Mouse (Mus musculus): ENCODE measurements at regions not wholly inside any gene's neighbourhood (a gene's known extent, or its start where the extent isn't known, plus 50 kb on each side); places are given as distances from the start of the nearest gene placed in this dataset.

DNA sequence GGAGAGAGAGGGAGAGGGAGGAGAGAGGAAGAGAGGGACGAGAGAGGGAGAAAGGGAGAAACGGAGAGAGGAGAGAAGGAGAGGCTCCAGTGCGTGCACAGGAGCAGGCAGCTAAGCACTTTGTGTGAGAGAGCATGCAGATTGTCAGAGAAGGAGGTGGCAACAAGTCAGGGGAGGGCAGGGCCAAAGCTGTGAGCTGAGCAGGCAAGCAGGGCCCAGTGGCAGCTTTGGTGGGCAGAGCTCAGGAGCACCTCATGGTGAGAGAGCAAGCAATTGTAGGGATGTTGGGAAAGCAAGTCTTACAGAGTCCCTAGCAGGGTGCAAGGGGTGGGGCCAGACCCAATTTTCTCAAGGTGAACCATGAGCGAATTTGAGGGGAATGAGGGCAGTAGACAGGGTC lies 234.3 kb upstream of the Hey2 start:
- in situ Hi-C loops (cut with MboI, MseI): no loop called here

DNA sequence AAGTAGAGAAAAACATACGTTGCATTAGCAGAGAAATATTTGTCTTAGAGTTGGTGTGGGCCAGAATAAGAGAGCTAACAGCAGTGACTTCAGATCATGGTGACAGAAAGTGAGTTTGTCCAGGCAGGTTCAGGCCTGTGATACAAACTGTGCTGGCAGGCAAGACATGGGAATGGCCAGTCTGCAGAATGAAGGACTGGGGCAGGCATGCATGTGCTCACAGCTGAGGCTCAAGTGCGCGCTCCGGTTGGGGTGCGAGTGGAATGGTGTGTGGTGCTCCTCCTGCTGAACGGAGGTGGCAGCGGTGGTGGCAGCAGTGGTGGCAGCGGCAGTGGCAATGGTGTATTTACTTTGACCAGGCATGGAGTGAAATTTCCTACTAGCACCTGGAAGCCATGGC lies 233.8 kb upstream of the Hey2 start:
- in situ Hi-C loops (cut with MboI, MseI): no loop called here

DNA sequence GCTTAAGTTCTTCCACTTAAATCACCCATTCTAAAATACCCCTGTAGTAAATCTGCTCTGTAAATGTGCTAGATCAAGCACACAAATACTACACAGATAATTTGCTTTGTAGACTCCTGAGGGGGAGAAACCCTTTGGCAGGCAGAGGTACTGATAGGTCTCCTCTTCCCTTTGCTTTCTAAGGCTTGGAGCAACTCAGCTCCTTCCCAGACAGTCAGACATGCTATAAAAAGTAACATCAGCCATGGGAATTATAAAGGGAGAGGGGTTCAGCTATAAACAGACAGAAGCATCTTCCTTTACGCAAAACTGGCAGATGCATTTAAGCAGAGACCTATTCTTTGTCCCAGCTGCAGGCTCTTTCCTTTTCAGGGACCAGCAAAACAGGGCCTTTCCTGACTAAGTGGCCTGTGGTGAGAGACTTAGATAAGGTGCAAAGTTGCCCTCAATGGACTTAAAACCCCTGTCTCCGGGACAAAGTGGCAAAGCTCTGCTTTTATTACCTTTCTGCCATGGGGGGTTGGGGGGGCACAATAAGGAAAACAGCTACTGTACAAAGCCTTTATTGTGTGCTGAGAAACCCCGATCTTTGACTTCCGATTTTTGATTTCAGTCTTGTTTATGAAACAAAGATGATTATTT lies 231.5 kb upstream of the Hey2 start:
- in situ Hi-C loops (cut with MboI, MseI): no loop called here

DNA sequence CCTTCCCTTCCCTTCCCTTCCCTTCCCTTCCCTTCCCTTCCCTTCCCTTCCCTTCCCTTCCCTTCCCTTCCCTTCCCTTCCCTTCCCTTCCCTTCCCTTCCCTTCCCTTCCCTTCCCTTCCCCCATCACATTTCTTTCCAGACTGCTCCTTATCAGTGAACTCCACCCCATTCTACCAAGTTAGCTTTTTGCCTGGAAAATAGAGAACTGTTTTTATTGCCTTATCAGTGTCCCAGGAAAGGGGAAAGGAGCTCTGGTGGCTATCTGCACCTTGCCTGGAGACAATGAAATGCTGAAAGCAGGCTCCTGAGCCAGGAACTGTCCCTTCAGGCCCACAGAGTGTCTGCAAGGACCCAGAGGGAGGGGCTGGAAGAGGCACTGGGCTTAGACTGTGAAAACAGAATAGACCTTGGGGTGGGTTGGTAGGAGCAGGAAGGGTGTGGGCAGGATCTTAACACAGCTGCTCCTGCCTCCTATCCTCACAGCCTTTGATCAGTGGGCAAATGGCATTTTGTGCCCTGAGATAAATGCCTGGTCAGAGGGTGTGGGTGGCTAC lies 226.1 kb upstream of the Hey2 start:
- in situ Hi-C loops (cut with MboI, MseI): no loop called here

DNA sequence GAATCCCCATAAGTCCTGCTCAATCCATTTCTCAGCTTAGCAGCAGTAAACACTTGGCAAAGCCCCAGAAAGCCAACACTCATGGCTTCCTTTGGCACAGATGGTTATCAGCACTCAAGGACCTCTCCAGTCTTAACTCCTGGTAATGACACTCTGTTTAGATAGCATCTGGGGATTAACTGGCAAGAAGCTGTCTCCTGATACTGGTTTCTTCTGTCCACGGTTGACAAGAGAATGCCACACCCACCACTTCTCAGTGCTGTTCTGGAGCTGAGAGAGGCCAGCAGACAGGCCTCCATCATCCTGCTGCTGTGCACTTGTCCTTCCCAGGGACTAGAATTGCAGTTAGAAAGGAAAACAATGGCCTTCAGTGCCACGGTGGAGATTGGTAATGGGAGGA lies 220.1 kb upstream of the Hey2 start:
- in situ Hi-C loops (cut with MboI, MseI): no loop called here

DNA sequence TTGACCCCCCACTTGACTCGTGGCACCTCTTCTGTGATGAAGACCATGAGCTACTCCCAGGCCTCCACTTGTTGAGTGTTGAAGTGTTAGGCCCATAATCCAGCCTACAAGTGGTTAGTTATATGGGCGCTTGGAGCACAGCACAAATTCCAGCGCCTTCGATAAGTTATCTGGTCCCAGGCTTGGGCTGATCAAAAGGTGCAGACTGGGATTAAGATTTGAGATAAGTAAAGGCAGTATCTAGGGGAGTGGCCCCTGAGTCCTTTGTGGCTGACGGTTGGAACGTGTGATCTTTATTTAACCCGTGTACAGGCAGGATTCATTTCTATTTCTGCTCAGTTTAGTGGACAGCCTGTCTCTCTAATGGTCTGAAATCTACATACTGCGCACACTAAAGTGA lies 210.7 kb upstream of the Hey2 start:
- in situ Hi-C loops (cut with MboI, MseI): no loop called here

DNA sequence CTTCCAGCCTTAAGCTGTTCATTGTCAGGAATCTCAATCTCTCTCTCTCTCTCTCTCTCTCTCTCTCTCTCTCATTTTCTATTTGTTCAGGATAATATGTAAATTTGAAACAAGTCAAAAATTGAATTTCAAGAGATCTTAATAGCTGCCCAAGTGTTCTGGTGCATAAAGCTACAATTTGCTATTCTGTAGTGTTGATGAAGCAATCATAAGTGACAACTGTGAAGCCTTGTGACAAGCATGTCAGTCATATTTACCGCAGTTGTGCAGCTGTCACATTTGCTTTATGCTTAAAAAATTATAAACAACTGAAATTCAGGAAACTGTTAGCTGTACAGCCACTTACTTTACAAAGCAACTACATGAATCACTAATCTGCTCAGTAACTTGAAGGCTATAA lies 208.6 kb upstream of the Hey2 start:
- in situ Hi-C loops (cut with MboI, MseI): no loop called here

DNA sequence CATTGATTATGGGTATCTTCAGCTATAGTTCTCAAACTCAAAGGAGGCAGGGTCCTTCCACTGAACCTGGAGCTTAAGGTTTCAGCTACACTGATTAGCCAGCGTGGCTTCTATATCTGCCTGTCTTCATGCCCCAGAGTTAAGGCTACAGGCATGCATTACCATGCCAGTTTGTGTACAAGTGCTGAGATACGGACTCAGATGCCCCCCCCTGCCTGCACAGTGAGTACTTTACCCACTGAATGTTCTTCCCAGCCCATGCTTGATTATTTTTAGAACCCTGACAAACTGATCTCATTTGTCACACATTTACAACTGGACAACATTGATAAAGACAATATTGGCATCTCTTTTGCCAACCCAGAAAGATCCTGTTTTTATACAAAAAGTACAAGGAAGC lies 206.8 kb upstream of the Hey2 start:
- in situ Hi-C loops (cut with MboI, MseI): no loop called here

DNA sequence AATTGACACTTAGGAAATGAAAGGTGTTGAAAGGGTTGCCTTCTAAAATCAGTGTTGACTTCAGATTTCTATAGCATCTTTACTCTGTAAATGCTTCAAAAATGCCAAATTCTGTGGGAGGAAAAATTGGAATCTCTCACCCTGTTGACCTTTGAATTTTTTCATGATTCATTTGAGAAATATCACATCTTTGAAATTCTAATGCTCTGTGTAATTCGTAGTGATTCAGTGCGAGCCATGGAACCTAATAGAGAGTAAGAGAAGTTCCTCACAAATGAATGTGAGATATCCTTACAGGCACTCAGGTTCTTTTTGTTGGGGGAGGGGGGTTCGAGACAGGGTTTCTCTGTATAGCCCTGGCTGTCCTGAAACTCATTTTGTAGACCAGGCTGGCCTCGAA lies 193.0 kb upstream of the Hey2 start:
- in situ Hi-C loops (cut with MboI, MseI): no loop called here

DNA sequence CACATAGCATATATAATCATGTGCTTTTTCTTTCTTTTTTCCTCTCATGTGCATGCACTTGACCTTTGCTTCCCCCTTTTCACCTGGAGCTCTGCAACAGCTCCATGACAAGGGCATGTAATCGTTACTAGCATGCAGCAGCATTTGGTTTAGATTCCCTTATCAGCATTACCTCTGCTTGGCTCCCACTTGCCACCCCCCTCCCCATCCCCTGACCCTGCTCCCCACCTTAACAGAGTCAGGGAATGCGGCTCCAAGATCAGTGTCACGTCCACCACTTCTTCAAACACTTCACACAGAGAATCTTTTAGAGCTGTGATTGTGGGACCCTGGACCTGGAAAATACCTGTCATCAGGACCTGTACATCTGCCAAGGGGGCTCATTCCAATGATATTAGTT lies 192.2 kb upstream of the Hey2 start:
- in situ Hi-C loops (cut with MboI, MseI): no loop called here

DNA sequence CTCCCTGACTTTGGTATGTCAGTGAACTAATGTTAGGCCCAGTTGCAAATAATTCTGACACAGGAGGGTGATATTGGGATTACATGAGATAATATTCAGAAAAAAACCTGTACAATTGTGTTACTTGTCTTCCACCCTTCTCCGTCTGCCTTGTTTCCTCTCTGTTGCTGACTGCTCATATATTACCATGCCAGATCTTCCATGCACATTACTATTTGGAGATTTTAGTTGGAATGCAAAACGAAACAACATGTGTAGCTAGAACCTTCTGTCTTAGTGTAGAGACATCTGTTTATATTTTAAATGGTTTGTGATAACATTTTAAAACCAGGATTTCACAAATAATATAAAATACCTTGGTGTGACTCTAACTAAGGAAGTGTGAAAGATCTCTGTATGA lies 188.1 kb upstream of the Hey2 start:
- in situ Hi-C loops (cut with MboI, MseI): no loop called here

DNA sequence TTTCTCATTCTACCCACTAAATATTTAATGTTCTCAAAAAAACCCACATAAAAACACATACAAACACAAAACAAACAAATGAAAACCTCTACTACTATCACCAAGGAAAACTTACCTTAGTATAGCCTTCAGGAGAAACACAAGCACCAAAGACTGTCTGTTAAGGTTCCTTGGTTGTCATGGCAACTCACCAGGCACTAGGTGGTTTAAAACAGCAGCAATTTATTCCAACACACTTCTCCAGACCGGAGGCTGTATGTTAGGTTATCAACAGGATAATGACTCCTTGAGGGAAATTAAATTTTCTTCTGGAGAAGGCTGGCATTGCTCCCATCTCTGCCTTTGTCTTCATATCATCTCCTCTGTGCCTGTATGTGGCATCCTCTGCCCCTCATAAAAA lies 183.8 kb upstream of the Hey2 start:
- in situ Hi-C loops (cut with MboI, MseI): no loop called here

DNA sequence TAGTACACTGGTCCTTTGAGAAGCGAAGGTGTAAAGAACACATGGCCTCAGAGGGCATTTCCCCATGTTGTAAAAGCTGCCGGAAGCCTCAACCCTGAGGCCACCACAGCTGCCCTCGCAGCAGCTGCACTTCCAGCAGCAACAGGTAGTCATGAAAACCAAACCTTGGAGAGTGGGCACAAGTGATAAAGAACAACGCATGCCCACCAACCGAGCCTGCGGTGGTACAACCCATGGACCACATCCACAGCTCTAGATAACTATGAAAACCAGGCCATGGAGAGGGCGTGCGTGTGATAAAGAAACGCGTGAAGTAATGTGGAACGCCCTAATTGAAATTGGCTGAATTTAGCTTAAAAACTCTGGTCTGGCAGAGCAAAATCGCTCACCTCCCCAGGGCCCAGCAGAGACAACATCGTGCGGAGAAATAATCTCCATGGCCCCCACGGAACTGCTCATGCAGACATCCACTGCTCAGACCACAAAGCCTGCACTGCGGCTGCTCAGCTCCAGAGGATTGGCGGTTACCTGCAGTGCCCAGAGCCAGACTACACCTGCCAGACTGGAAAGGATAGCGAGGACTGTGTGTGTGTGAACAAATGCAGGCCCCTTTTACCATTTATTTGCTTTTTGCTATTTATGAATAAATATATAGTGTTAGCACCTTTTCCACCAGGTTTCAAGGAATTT lies 170.2 kb upstream of the Hey2 start:
- in situ Hi-C loops (cut with MboI, MseI): no loop called here

DNA sequence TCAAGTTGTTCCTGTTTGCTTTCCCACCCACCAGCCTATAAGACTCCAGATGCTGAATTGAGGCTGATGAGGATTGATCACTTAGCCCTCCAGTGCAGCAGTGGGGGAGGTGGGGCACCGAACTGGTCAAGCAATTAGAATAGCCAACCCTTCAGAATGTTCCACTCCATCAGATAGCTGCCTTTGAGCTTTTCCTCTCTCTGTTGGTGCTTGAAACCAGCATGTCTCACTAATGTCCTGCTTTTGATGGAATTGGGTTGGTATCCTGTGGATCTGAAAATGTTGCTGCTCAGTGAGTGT lies 167.3 kb upstream of the Hey2 start:
- in situ Hi-C loops (cut with MboI, MseI): no loop called here

DNA sequence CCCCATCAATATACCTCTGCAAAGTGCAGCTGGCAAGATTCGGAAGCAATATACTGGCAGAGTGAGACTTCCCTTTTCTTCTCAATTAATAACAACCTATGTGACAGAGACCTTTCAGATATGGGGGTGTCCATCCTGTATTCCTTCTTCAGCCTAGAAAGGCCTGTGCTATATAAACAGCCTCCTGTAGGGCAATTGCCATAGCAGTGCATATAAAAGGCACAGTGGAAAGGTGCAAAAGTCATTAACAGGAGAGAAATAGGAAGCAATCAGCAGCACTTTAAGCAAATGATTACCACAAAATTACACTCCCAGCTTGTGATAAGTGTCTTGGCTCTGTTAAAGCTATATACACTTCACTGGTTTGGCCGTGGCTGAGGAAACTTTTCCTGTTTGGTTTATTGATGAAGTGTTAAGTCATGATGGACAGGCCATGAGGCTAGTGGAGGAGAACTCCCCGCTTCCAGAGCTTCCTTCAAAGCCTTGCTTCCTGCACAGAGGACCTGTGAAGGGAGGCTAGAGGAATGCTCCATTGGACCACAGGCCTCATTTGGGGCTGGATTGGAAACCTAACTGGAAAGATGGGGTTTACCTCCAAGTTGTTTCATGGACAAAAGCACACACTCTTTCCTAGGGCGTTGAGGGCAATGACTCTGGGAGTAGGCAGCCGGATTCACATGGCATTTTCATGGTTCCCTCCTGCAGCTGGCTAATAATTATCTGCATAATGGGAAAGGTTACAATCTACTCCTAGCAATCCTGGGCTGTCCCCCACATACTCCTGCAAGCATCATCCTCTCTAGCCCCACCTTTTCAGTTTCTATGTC lies 166.7 kb upstream of the Hey2 start:
- in situ Hi-C loops (cut with MboI, MseI): no loop called here

DNA sequence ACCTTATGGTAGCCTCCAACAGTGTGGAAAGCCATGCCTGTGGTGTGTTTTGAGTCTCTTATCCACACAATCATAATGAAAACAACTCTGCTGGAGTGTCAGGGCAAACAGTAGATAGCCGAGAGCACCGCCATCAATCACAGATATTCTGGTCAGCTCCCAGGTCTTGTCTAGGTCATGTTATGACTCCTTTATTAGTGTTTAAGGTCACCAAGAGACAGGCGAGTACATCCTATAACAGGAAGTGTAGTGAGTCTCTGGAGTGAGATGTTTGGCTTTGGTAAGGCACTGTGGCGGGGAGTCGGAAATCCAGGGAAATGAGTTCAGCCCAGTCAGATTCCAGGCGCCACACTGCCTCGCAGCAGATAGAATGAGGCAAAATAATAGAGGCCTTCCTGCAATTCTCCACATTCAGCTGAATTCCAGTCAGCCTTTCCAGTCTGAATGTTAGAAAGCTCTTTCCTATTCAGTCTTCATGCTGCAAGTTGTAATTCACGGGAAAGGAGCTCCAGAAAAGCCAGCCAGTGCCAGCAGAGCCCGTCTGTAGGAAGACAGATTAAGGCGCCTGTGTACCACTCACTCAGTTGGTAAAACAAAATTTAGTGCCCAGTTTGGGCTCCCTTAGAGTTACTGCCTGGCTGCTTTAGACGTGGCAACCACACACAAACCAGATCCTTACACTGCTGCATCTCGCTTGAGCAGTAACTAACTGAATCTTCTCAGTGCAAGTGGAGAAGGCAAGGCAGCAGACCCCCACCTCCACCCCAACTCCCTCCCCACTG lies 155.8 kb upstream of the Hey2 start:
- in situ Hi-C loops (cut with MboI, MseI): no loop called here

DNA sequence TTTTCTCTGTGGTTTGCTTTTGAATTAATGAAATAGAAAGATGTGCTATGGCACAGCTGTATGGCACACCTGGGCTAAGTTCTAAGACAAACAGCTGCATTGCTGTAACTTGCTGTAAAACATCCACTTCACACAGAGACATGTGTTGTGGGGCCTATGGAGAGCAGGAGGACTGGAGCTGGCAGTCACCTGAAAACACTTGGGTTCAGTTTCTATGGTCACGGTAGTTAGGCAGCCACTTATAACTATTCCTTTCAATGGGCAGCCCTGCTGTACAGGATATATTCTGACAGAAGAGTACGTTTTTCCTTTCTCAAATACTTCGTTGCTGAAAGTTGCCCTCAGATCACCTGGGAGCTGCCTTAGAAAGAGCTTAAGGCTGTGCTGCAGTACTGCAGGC lies 149.6 kb upstream of the Hey2 start:
- in situ Hi-C loops (cut with MboI, MseI): no loop called here

DNA sequence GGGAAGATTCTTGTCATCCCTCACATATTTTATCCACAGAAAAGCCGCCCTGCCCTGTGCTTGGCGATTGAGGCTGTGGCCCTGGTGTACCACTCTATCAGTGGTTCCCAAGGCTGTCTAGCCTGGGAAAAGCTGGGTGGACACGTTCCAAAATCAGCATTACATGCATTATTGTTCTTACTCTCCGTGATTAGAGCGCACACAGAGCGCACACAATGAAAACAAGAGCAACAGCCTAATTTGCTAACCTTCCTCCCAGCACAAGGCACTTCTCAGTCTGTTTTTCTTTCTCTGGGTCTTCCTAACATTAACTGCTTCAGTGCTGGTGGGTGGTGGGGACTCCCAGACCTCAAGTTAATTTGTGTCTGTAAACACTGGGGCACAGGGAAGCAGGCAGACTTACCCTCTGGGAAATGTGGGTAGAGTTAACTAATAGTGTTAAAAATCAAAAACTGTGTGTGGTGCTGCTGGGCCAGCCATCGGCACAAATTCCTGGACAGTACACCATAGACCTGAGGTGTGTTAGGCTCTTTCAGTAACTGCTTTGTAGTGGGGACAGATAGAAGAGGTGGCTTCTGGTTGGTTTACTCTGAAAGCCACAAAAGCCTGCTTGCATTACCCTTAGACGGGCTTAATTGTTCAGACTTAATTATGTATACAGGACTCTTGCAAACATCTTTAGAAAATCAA lies 137.8 kb upstream of the Hey2 start:
- in situ Hi-C loops (cut with MboI, MseI): no loop called here

DNA sequence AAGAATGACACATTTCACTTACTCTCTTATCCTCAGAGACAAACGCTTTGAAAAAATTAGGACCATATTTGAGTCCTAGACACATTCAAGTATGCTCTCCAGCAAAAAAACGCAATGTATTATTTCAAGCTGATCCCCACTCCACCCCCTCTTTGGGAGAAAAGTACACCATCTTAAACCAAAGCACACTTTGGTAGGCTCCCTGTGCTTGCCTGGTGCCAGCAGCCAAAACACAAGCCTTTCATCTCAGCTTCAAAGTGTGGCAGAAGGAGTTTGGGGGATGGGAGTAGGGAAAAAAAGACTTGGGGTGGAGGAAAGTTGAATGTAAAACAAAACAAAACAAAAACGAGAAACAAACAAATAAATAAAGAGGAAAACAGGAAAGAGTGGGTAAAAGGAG lies 137.2 kb upstream of the Hey2 start:
- in situ Hi-C loops (cut with MboI, MseI): no loop called here

DNA sequence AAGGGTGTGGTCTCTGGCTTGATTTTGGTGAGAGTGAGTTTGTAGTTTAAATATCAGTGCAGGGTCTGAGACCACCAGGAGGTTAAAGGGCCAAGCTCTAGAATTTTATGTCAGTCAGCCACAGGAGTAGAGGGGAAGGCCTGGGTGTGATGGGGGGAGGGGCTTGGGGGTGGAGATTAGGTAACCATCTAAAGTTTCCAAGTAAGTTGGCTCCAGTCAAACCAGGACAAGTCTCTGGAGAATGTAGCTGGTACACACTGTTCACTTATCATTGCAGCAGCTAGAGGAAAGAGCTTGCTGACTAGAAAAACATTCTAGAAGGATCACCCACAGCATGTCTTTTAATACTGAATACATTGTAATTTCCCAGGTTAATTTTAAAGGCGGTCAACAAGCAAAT lies 123.6 kb upstream of the Hey2 start:
- in situ Hi-C loops (cut with MboI, MseI): loop anchor here (10.0 kb wide), 1 partner anchor 1551 kb away; no protein-coding TSS in a partner anchor

DNA sequence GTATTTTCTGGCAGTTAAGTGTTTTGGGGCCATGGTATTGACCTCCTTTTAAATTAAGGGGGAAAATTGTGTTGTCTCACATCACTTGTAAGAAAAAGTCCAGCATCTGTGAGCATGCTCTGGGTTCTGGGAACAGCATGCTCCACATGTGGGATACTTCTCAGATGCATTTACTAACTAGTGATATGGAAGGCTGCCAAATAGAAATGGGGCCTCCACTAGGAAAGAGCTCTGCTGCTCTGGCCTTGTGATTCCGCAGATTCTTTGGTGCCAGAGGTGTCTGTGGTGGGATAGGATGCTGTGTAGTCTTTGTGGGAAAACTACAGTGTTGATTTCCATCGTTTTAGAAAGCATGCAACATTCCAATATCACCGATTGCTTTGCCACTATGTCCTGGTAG lies 111.2 kb upstream of the Hey2 start:
- in situ Hi-C loops (cut with MboI, MseI): no loop called here

All from T-helper 1 cell (primary cell).